Mouse (Mus musculus) kidney, adult 2 months (tissue): ENCODE measurements around the gene Exd2.

Experiments used
- CTCF ChIP-seq: fragments of 200-500 bp; conservative IDR thresholded peaks from 2 replicates; pipeline ENCODE4 v1.5.1; 2011; ENCODE audit warnings: low read depth, mild to moderate bottlenecking, control low read depth, low read length, moderate library complexity, mixed read lengths; ENCODE audit not compliant: insufficient read depth, insufficient read length
- POLR2A ChIP-seq: fragments of 200-500 bp; IDR thresholded peaks from one replicate; pipeline ENCODE4 v1.6.1; 2011; ENCODE audit warnings: low read depth, low read length, control low read depth

DNA sequence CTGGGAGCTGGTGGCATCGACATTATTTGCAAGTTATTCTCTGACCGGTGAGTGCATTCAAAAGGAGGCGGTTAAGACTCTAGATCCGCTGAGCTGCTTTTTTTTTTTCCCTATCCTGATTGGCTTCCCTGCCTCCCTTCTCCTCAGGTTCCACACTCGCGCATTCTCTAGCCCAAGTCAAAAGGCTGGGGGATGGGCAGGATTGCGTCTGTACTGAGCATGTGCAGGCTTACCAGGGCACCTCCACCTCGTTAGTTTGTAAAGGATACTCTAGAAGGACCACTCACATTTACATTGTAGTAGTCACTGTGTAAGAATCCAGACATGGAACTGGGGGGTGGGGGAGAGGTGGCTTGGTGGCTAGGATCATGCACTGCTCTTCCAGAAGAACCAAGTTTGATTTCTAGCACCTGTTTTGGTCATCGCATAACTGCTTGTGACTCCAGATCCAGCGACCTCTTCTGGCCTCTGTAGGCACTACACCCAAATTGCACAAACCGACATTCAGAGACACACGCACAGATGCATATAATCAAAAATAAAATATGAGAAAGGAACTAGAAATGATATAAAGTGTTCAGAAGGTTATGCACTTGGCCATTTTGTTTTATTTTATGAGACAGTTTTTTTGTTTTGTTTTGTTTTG is 61.5 kb downstream of the Exd2 start:
- TF ChIP-seq POLR2A = no peak
- TF ChIP-seq CTCF = no peak
